Comparison of ENCODE assay signal across 7 mouse cellular contexts in the genomic region with DNA sequence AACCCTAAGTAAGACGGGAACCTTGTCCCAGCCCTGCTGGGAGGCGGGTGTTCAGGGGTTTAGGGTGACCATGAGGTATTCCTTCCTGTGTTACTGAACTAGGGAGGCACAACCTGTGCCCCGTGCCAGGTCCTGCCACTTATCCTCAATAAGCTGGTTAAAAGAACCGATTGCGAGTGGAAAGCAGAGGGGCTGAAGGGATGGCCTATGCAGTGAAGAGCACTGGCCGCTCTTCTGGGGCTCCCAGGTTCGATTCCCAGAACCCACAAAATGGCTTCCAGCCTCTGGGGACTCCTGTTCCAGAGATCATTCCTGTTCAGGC. TPM values are rescaled to one million over a fixed set of nuclear protein-coding genes. Genes with fewer than 3 reads are reported as not detected.
DNase-seq lines count a peak whose midpoint lies in the region; ATAC-seq lines count a peak whose summit lies in the region.

No protein-coding gene starts in this region.

- DNase-seq in neural tube, embryonic 11.5 days (ENCODE audit: low spot score) = peak; percentile 23
- DNase-seq in neural tube, embryonic 10.5 days (ENCODE audit: extremely low spot score, low spot score) = no peak
- no peak for DNase-seq in frontal cortex, postnatal 10 days (ENCODE audit: low spot score in 2 of 2)
- no peak for DNase-seq in cerebellum, postnatal 10 days

- H3K9ac ChIP-seq in neural tube, embryonic 11.5 days (ENCODE audit: low read length) = peak overlapping the region; percentile 23; the same call in 1 of the 2 replicates
- peak overlapping the region; percentile 50 for H3K9ac ChIP-seq in limb, embryonic 12.5 days (replicated peaks)
- H3K9ac ChIP-seq in stomach, embryonic 14.5 days (replicated peaks; ENCODE audit: low read depth, low read length) = 0 out of 2 replicates have a peak overlapping the region, but pooled peaks have one; percentile 15

- no peaks in the 10 kb centered on the region for H3K36me3 ChIP-seq in neural tube, embryonic 11.5 days (ENCODE audit: control insufficient read depth, insufficient read depth, low read length)
- H3K36me3 ChIP-seq in limb, embryonic 12.5 days = no peaks in the 10 kb centered on the region
- no peaks in the 10 kb centered on the region for H3K36me3 ChIP-seq in stomach, embryonic 14.5 days (ENCODE audit: control insufficient read depth, insufficient read depth, low read length)

- peaks cover 61% of the 10 kb centered on the region for H3K27me3 ChIP-seq in neural tube, embryonic 11.5 days (ENCODE audit: control insufficient read depth, insufficient read depth, low read length)
- H3K27me3 ChIP-seq in limb, embryonic 12.5 days = peaks cover 76% of the 10 kb centered on the region
- peaks cover 3% of the 10 kb centered on the region; the same call in 1 of the 2 replicates for H3K27me3 ChIP-seq in stomach, embryonic 14.5 days (ENCODE audit: control insufficient read depth, insufficient read depth, low read length)

- ATAC-seq in neural tube, embryonic 11.5 days (ENCODE audit: insufficient read depth, low FRiP score, low TSS enrichment) = no peak
- peak; percentile 31 for ATAC-seq in erythroid progenitor cell, adult 5-6 weeks (replicated peaks; ENCODE audit: low FRiP score, poor library complexity, severe bottlenecking)
- ATAC-seq in limb, embryonic 12.5 days (ENCODE audit: insufficient number of reproducible peaks, insufficient read depth, low FRiP score, low TSS enrichment, low read depth) = no peak
- no peak for ATAC-seq in stomach, embryonic 14.5 days (ENCODE audit: insufficient number of reproducible peaks, insufficient read depth, low FRiP score, low read depth)

- 33% methylated on average over 7 of the region's 7 CpGs for WGBS in neural tube, embryonic 11.5 days
- 24% methylated on average over 7 of the region's 7 CpGs for WGBS in limb, embryonic 12.5 days
- WGBS in stomach, embryonic 14.5 days = 31% methylated on average over 7 of the region's 7 CpGs

- peak overlapping the region; percentile 51 for H3K4me2 ChIP-seq in neural tube, embryonic 11.5 days (ENCODE audit: low read depth)
- peak overlapping the region; percentile 86 for H3K4me2 ChIP-seq in limb, embryonic 12.5 days
- H3K4me2 ChIP-seq in stomach, embryonic 14.5 days (replicated peaks; ENCODE audit: low read depth, low read length) = peak overlapping the region; percentile 76

- no peak overlapping the region for H3K27ac ChIP-seq in neural tube, embryonic 11.5 days (ENCODE audit: low read depth, low read length)
- no peak overlapping the region; the same call in 1 of the 2 replicates for H3K27ac ChIP-seq in limb, embryonic 12.5 days
- peak overlapping the region; percentile 29; the same call in 1 of the 2 replicates for H3K27ac ChIP-seq in stomach, embryonic 14.5 days (ENCODE audit: low read length)

- peaks cover 5% of the 10 kb centered on the region; the same call in 1 of the 2 replicates for H3K4me1 ChIP-seq in neural tube, embryonic 11.5 days (ENCODE audit: control insufficient read depth, insufficient read depth, low read length)
- peaks cover 32% of the 10 kb centered on the region for H3K4me1 ChIP-seq in limb, embryonic 12.5 days (replicated peaks)
- peaks cover 21% of the 10 kb centered on the region for H3K4me1 ChIP-seq in stomach, embryonic 14.5 days (ENCODE audit: control insufficient read depth, insufficient read depth, low read length)

- no peaks in the 10 kb centered on the region for H3K9me3 ChIP-seq in neural tube, embryonic 11.5 days (ENCODE audit: control insufficient read depth, low read length)
- H3K9me3 ChIP-seq in limb, embryonic 12.5 days = no peaks in the 10 kb centered on the region
- no peaks in the 10 kb centered on the region for H3K9me3 ChIP-seq in stomach, embryonic 14.5 days (ENCODE audit: control insufficient read depth, low read depth, low read length)

- H3K4me3 ChIP-seq in neural tube, embryonic 11.5 days (ENCODE audit: low read depth, low read length) = peak overlapping the region; percentile 31
- peak overlapping the region; percentile 49 for H3K4me3 ChIP-seq in limb, embryonic 12.5 days (replicated peaks)
- H3K4me3 ChIP-seq in stomach, embryonic 14.5 days (ENCODE audit: low read depth, low read length) = peak overlapping the region; percentile 49

RNA-seq across cellular contexts. Expression of a gene that starts 0.5 kb away (rescaled TPM):
- polyA plus RNA-seq in neural tube, embryonic 11.5 days (2014; fragmentation: Nextera tagmentation; extraction: Ambion mirVana) = 1.8 and 1.9 TPM in 2 replicates
- 83.4 and 100 TPM in 2 replicates for total RNA-seq in erythroid progenitor cell, adult 5-6 weeks (2015; ENCODE audit: low replicate concordance)
- total RNA-seq in erythroid progenitor cell, adult 5-6 weeks (2017; ENCODE audit: low replicate concordance) = 79.2 and 88.4 TPM in 2 replicates
- polyA plus RNA-seq in limb, embryonic 12.5 days (2016; fragmentation: Nextera tagmentation; extraction: Ambion mirVana) = 2.6 and 3.4 TPM in 2 replicates
- 11.1 and 13.5 TPM in 2 replicates for polyA plus RNA-seq in stomach, embryonic 14.5 days (2014; fragmentation: Nextera tagmentation; extraction: Ambion mirVana)

RNA-seq across cellular contexts. Expression of a gene that starts 38.1 kb away (rescaled TPM):
- 4.3 and 5.2 TPM in 2 replicates for polyA plus RNA-seq in neural tube, embryonic 11.5 days (2014; fragmentation: Nextera tagmentation; extraction: Ambion mirVana)
- 0.84 TPM in 1 of 2 replicates, not detected in the other for total RNA-seq in erythroid progenitor cell, adult 5-6 weeks (2015; ENCODE audit: low replicate concordance)
- not detected in 2 replicates for total RNA-seq in erythroid progenitor cell, adult 5-6 weeks (2017; ENCODE audit: low replicate concordance)
- 12.2 and 12.4 TPM in 2 replicates for polyA plus RNA-seq in limb, embryonic 12.5 days (2016; fragmentation: Nextera tagmentation; extraction: Ambion mirVana)
- 9.0 and 11.8 TPM in 2 replicates for polyA plus RNA-seq in stomach, embryonic 14.5 days (2014; fragmentation: Nextera tagmentation; extraction: Ambion mirVana)

RNA-seq across cellular contexts. Expression of a gene that starts 38.1 kb away (rescaled TPM):
- polyA plus RNA-seq in neural tube, embryonic 11.5 days (2014; fragmentation: Nextera tagmentation; extraction: Ambion mirVana) = 5.2 and 6.7 TPM in 2 replicates
- 2.5 and 3.8 TPM in 2 replicates for total RNA-seq in erythroid progenitor cell, adult 5-6 weeks (2015; ENCODE audit: low replicate concordance)
- 2.3 and 13.5 TPM in 2 replicates for total RNA-seq in erythroid progenitor cell, adult 5-6 weeks (2017; ENCODE audit: low replicate concordance)
- 5.5 and 6.1 TPM in 2 replicates for polyA plus RNA-seq in limb, embryonic 12.5 days (2016; fragmentation: Nextera tagmentation; extraction: Ambion mirVana)
- polyA plus RNA-seq in stomach, embryonic 14.5 days (2014; fragmentation: Nextera tagmentation; extraction: Ambion mirVana) = 5.8 and 8.8 TPM in 2 replicates
